ENCODE assay signal across 14 mouse cellular contexts in the genomic region with DNA sequence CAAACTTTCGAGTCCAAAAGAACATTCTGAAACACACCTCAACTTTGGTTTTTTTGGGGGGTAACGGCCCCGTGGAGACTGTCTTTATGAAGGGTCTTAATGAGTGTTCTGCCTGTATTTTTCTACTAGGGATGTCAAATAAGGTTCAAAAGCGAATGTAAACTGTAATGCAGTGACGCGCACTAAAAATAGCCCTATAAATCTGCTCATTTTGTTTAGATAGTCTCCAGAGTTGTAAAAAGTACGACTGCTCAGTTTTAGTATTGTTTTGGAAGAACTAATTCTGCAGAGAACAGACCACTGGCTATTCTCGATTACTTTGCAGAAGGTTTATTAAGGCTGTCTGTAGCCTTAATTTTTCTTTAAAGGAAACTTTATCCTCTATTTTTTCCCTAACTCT.
DNase-seq lines count a peak whose midpoint lies in the region; ATAC-seq lines count a peak whose summit lies in the region.
"Had no signal": no experiment of that assay in that cellular context is flagged by ENCODE, and none has a peak within 500 bp of the region (broad histone marks: within the 10 kb centered on the region; RNA-seq: fewer than 3 reads in every experiment).

No protein-coding gene starts in this region.

- H3K9ac ChIP-seq in forebrain, embryonic 13.5 days, result no peak overlapping the region
- no peak overlapping the region for H3K9ac ChIP-seq in forebrain, embryonic 11.5 days (ENCODE audit: low read length)
- no peak overlapping the region for H3K9ac ChIP-seq in kidney, embryonic 15.5 days
- peak overlapping the region; percentile 17; the same call in 1 of the 2 replicates for H3K9ac ChIP-seq in intestine, embryonic 14.5 days (ENCODE audit: low read length)
- H3K9ac ChIP-seq in stomach, embryonic 14.5 days (replicated peaks; ENCODE audit: low read depth, low read length), result no peak overlapping the region
- H3K9ac ChIP-seq: hindbrain, embryonic 14.5 days; liver, embryonic 13.5 days had no signal

- H3K4me2 ChIP-seq in forebrain, embryonic 13.5 days, result no peak overlapping the region
- no peak overlapping the region for H3K4me2 ChIP-seq in forebrain, embryonic 11.5 days (ENCODE audit: low read depth, low read length, severe bottlenecking)
- peak overlapping the region; percentile 43 for H3K4me2 ChIP-seq in kidney, embryonic 15.5 days
- peak overlapping the region; percentile 45 for H3K4me2 ChIP-seq in intestine, embryonic 14.5 days (ENCODE audit: low read length)
- peak overlapping the region; percentile 10; the same call in 1 of the 2 replicates for H3K4me2 ChIP-seq in stomach, embryonic 14.5 days (replicated peaks; ENCODE audit: low read depth, low read length)
- H3K4me2 ChIP-seq: liver, embryonic 13.5 days had no signal

- peak overlapping the region; percentile 49 for H3K27ac ChIP-seq in forebrain, embryonic 13.5 days
- H3K27ac ChIP-seq in forebrain, embryonic 11.5 days (ENCODE audit: low read depth, low read length), result no peak overlapping the region
- H3K27ac ChIP-seq in kidney, embryonic 15.5 days, result peak overlapping the region; percentile 88
- H3K27ac ChIP-seq in intestine, embryonic 14.5 days (ENCODE audit: low read depth), result peak overlapping the region; percentile 88
- H3K27ac ChIP-seq in stomach, embryonic 14.5 days (ENCODE audit: low read length), result peak overlapping the region; percentile 77; the same call in 1 of the 2 replicates
- H3K27ac ChIP-seq: liver, embryonic 13.5 days had no signal

- H3K27me3 ChIP-seq in forebrain, embryonic 13.5 days, result no peaks in the 10 kb centered on the region
- H3K27me3 ChIP-seq in forebrain, embryonic 11.5 days (ENCODE audit: control insufficient read depth, insufficient read depth, low read length), result no peaks in the 10 kb centered on the region
- H3K27me3 ChIP-seq in kidney, embryonic 15.5 days, result no peaks in the 10 kb centered on the region
- H3K27me3 ChIP-seq in intestine, embryonic 14.5 days (replicated peaks; ENCODE audit: control insufficient read depth, insufficient read depth, low read length), result no peaks in the 10 kb centered on the region
- H3K27me3 ChIP-seq in stomach, embryonic 14.5 days (ENCODE audit: control insufficient read depth, insufficient read depth, low read length), result no peaks in the 10 kb centered on the region
- H3K27me3 ChIP-seq: CH12.LX; liver, embryonic 13.5 days had no signal

- 62% methylated on average over 8 of the region's 8 CpGs for WGBS in forebrain, embryonic 13.5 days
- 81% methylated on average over 8 of the region's 8 CpGs for WGBS in forebrain, embryonic 11.5 days
- WGBS in kidney, embryonic 15.5 days, result 11% methylated on average over 8 of the region's 8 CpGs
- WGBS in intestine, embryonic 14.5 days, result 17% methylated on average over 8 of the region's 8 CpGs
- WGBS in stomach, embryonic 14.5 days, result 32% methylated on average over 8 of the region's 8 CpGs

- no peaks in the 10 kb centered on the region for H3K36me3 ChIP-seq in forebrain, embryonic 13.5 days (ENCODE audit: poor library complexity, severe bottlenecking)
- H3K36me3 ChIP-seq in forebrain, embryonic 11.5 days (ENCODE audit: control insufficient read depth, insufficient read depth, low read length), result no peaks in the 10 kb centered on the region
- H3K36me3 ChIP-seq in kidney, embryonic 15.5 days, result no peaks in the 10 kb centered on the region
- H3K36me3 ChIP-seq in intestine, embryonic 14.5 days (ENCODE audit: control insufficient read depth, insufficient read depth, low read length), result no peaks in the 10 kb centered on the region
- no peaks in the 10 kb centered on the region for H3K36me3 ChIP-seq in stomach, embryonic 14.5 days (ENCODE audit: control insufficient read depth, insufficient read depth, low read length)
- H3K36me3 ChIP-seq: liver, embryonic 13.5 days had no signal

- no peak overlapping the region for H3K4me3 ChIP-seq in forebrain, embryonic 13.5 days
- no peak overlapping the region for H3K4me3 ChIP-seq in forebrain, embryonic 11.5 days (ENCODE audit: low read depth, low read length)
- H3K4me3 ChIP-seq in kidney, embryonic 15.5 days (replicated peaks), result no peak overlapping the region
- no peak overlapping the region for H3K4me3 ChIP-seq in intestine, embryonic 14.5 days (ENCODE audit: low read depth, low read length)
- no peak overlapping the region for H3K4me3 ChIP-seq in stomach, embryonic 14.5 days (ENCODE audit: low read depth, low read length)
- H3K4me3 ChIP-seq: liver, embryonic 13.5 days had no signal

- ATAC-seq in forebrain, embryonic 13.5 days, result no peak
- no peak for ATAC-seq in forebrain, embryonic 11.5 days (replicated peaks; ENCODE audit: low FRiP score)
- ATAC-seq in kidney, embryonic 15.5 days (replicated peaks; ENCODE audit: low FRiP score), result 0 out of 2 replicates have a peak, but pooled peaks have one; percentile 45
- no peak for ATAC-seq in intestine, embryonic 14.5 days (replicated peaks; ENCODE audit: low FRiP score, low TSS enrichment, low read depth)
- ATAC-seq in stomach, embryonic 14.5 days (ENCODE audit: insufficient number of reproducible peaks, insufficient read depth, low FRiP score, low read depth), result no peak
- ATAC-seq: midbrain, embryonic 16.5 days had no signal

- no peaks in the 10 kb centered on the region for H3K9me3 ChIP-seq in forebrain, embryonic 13.5 days (replicated peaks)
- H3K9me3 ChIP-seq in forebrain, embryonic 11.5 days (ENCODE audit: control insufficient read depth, low read length), result no peaks in the 10 kb centered on the region
- no peaks in the 10 kb centered on the region for H3K9me3 ChIP-seq in kidney, embryonic 15.5 days (replicated peaks)
- no peaks in the 10 kb centered on the region for H3K9me3 ChIP-seq in intestine, embryonic 14.5 days (ENCODE audit: control insufficient read depth, low read length)
- no peaks in the 10 kb centered on the region for H3K9me3 ChIP-seq in stomach, embryonic 14.5 days (ENCODE audit: control insufficient read depth, low read depth, low read length)
- H3K9me3 ChIP-seq: liver, embryonic 13.5 days had no signal

- no peak for DNase-seq in forebrain, embryonic 11.5 days (ENCODE audit: low spot score)
- DNase-seq in kidney, adult 11 months, result no peak
- peak; percentile 72 for DNase-seq in intestine, embryonic 14.5 days (ENCODE audit: low spot score)
- no peak for DNase-seq in ovary, postnatal 10 days (ENCODE audit: low spot score)
- DNase-seq in retina, postnatal 1 day, result no peak
- DNase-seq: cerebellum, adult 8-10 months; liver, embryonic 13.5 days; right cerebral cortex, postnatal 14 days had no signal

- H3K4me1 ChIP-seq in forebrain, embryonic 13.5 days, result peaks cover 46% of the 10 kb centered on the region
- H3K4me1 ChIP-seq in forebrain, embryonic 11.5 days (replicated peaks; ENCODE audit: control insufficient read depth, insufficient read depth, low read length), result peaks cover 10% of the 10 kb centered on the region; the same call in 1 of the 2 replicates
- peaks cover 47% of the 10 kb centered on the region for H3K4me1 ChIP-seq in kidney, embryonic 15.5 days
- peaks cover 39% of the 10 kb centered on the region for H3K4me1 ChIP-seq in intestine, embryonic 14.5 days (replicated peaks; ENCODE audit: control insufficient read depth, insufficient read depth, low read length)
- H3K4me1 ChIP-seq in stomach, embryonic 14.5 days (ENCODE audit: control insufficient read depth, insufficient read depth, low read length), result peaks cover 13% of the 10 kb centered on the region; the same call in 1 of the 2 replicates

Comparison
In these comparisons a context has a peak if more than half of its experiments do, and no peak if none do; other contexts are left out.
1. H3K4me2 ChIP-seq: peak in kidney, embryonic 15.5 days (single experiment), intestine, embryonic 14.5 days (single experiment) and stomach, embryonic 14.5 days (single experiment); none in forebrain, embryonic 13.5 days (single experiment) and forebrain, embryonic 11.5 days (single experiment).